Mouse (Mus musculus): Measurements from ENCODE around the gene Slc25a3.

DNA sequence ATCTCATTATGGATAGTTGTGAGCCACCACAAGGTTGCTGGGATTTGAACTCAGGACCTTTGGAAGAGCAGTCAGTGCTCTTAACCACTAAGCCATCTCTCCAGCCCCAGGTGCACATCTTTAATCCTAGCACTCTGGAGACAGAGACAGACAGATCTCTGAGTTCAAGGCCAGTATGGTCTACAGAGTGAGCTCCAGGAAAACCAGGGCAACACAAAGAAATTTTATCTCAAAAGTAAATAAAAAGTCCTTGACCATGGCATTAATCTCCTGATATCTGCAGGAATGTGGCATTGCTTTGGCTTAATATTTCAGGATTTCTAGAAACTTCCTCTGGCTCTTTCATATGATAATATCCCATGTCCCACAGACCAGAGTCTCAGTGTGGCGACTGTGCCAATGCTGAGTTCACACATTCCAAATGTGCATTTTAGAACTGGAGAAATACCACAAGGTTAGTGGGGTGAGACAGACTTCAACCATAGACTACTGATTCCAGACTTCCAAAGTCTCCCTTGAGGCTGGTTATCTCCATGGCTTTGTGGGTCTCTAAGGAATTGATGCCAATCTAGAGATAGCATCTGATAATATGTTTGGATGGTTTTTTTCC is 4.8 kb upstream of the Slc25a3 start:
- TF ChIP-seq CTCF (IDR thresholded peaks at IDR 0.05; ENCODE audit: low read depth) (no peak), EP300 (IDR thresholded peaks at IDR 0.05; ENCODE audit: low read depth) (no peak)

Data from liver, postnatal 0 days (tissue).